Mouse (Mus musculus) CH12.LX (cell line): ENCODE data around the gene Rab44. TPM values are rescaled to one million over a fixed set of nuclear protein-coding genes. Genes with fewer than 3 reads are reported as not detected.

Experiments used
- DNase-seq: peaks from one replicate; pipeline ENCODE4 v3.0.0-alpha.2; 2013; ENCODE audit errors: extremely low read depth
- H3K27ac ChIP-seq: 2 replicates; pipeline ENCODE4 v1.5.1; 2012; ENCODE audit warnings: low read depth, mild to moderate bottlenecking, control low read depth, moderate library complexity; ENCODE audit not compliant: insufficient read depth
- H3K27me3 ChIP-seq: replicated peaks from 2 replicates; pipeline ENCODE3; 2012; ENCODE audit warnings: inconsistent platforms
- H3K36me3 ChIP-seq, 2 experiments: replicated peaks in 1 of 2; 2 replicates each; pipeline versions ENCODE3 to v1.6.1; 2012; ENCODE audit warnings: inconsistent platforms in 1 of 2, low read length in 1 of 2, mild to moderate bottlenecking in 1 of 2, mixed read lengths in 1 of 2, moderate library complexity in 1 of 2; ENCODE audit not compliant: control insufficient read depth in 1 of 2, insufficient read depth in 1 of 2
- H3K4me1 ChIP-seq, 2 experiments: 2 replicates each; pipeline ENCODE4 v1.6.1; 2012; ENCODE audit warnings: inconsistent platforms in 1 of 2, moderate library complexity in 1 of 2; ENCODE audit not compliant: insufficient read depth in 2 of 2, control insufficient read depth in 1 of 2
- H3K4me2 ChIP-seq: 2 replicates; pipeline ENCODE4 v1.6.1; 2012; ENCODE audit warnings: low read depth, mild to moderate bottlenecking, control low read depth; ENCODE audit not compliant: poor library complexity, insufficient read depth, severe bottlenecking
- H3K4me3 ChIP-seq, 3 experiments: fragments of 150-350 bp in 1 of 3; sonication (generic) in 1 of 3; replicated peaks in 1 of 3; 2 replicates each; pipeline versions ENCODE3 to v1.5.1; 2011 to 2012; ENCODE audit warnings: low read depth in 2 of 3, low read length in 2 of 3, mild to moderate bottlenecking in 2 of 3, moderate library complexity in 2 of 3, control low read depth in 1 of 3, improper control_type of control experiment in 1 of 3, inconsistent platforms in 1 of 3, mixed read lengths in 1 of 3; ENCODE audit not compliant: poor library complexity in 1 of 3
- H3K79me2 ChIP-seq: replicated peaks from 2 replicates; pipeline ENCODE4 v1.6.1; 2012; ENCODE audit warnings: mild to moderate bottlenecking, moderate library complexity; ENCODE audit not compliant: control insufficient read depth, poor library complexity, insufficient read depth, severe bottlenecking; ENCODE audit errors: extremely low read depth
- H3K9ac ChIP-seq: 2 replicates; pipeline ENCODE4 v1.6.1; 2012; ENCODE audit warnings: low read depth, mild to moderate bottlenecking, control low read depth, moderate library complexity; ENCODE audit not compliant: insufficient read depth
- H3K9me3 ChIP-seq: replicated peaks from 2 replicates; pipeline ENCODE3; 2012; ENCODE audit warnings: low read length, inconsistent platforms, mixed read lengths
- CHD2 ChIP-seq: IDR thresholded peaks from 2 replicates; pipeline ENCODE4 v1.6.1; 2011; ENCODE audit warnings: low read length, improper control_type of control experiment
- EP300 ChIP-seq: IDR thresholded peaks from 2 replicates; pipeline ENCODE4 v1.6.1; 2011; ENCODE audit warnings: low read length, improper control_type of control experiment
- GABPA ChIP-seq: IDR thresholded peaks from 2 replicates; pipeline ENCODE4 v1.6.1; 2012; ENCODE audit warnings: low read depth, low read length, improper control_type of control experiment, inconsistent platforms; ENCODE audit not compliant: insufficient replicate concordance
- HCFC1 ChIP-seq: IDR thresholded peaks from 2 replicates; pipeline ENCODE4 v1.6.1; 2012; ENCODE audit warnings: low read depth, mild to moderate bottlenecking, inconsistent platforms, low read length, improper control_type of control experiment
- IRF4 ChIP-seq: IDR thresholded peaks from 2 replicates; pipeline ENCODE4 v1.6.1; 2014; ENCODE audit warnings: low read depth, mild to moderate bottlenecking, inconsistent platforms, low read length, improper control_type of control experiment
- MAFK ChIP-seq: IDR thresholded peaks from 2 replicates; pipeline ENCODE4 v1.6.1; 2011; ENCODE audit warnings: low read length, improper control_type of control experiment; ENCODE audit not compliant: insufficient replicate concordance
- MAZ ChIP-seq: IDR thresholded peaks from 2 replicates; pipeline ENCODE4 v1.6.1; 2012; ENCODE audit warnings: low read depth, mild to moderate bottlenecking, inconsistent platforms, low read length, improper control_type of control experiment, moderate library complexity
- MXI1 ChIP-seq: IDR thresholded peaks from 2 replicates; pipeline ENCODE4 v1.6.1; 2011; ENCODE audit warnings: mild to moderate bottlenecking, low read depth, low read length, improper control_type of control experiment
- RCOR1 ChIP-seq: conservative IDR thresholded peaks from 2 replicates; pipeline ENCODE4 v1.6.1; 2012; ENCODE audit warnings: low read depth, mild to moderate bottlenecking, inconsistent platforms, low read length, improper control_type of control experiment
- SMC3 ChIP-seq: IDR thresholded peaks from 2 replicates; pipeline ENCODE4 v1.6.1; 2011; ENCODE audit warnings: low read depth, low read length, improper control_type of control experiment
- ZC3H11A ChIP-seq: IDR thresholded peaks from 2 replicates; pipeline ENCODE4 v1.6.1; 2012; ENCODE audit warnings: low read depth, mild to moderate bottlenecking, inconsistent platforms, low read length, improper control_type of control experiment
- ZMIZ1 ChIP-seq: IDR thresholded peaks from 2 replicates; pipeline ENCODE4 v1.6.1; 2012; ENCODE audit warnings: low read depth, mild to moderate bottlenecking, inconsistent platforms, low read length, improper control_type of control experiment
- dilution Hi-C: fragments of 300-500 bp; cut with MboI; formaldehyde crosslinking; loops from 2 replicates; pipeline ENCODE4 v1.14.3; 2020; ENCODE audit warnings: low sequenced_read_pairs; ENCODE audit not compliant: extremely low pct_unique_long_range_greater_than_20kb, extremely low pct_ligation_motif_present
- in situ Hi-C: fragments of 300-500 bp; cut with MboI; formaldehyde crosslinking; loops from 3 replicates; pipeline ENCODE4 v1.14.3; 2019; ENCODE audit warnings: low sequenced_read_pairs, low pct_ligation_motif_present, low pct_unique_long_range_greater_than_20kb, mixed read lengths
- polyA plus RNA-seq: library from polyadenylated mRNA; unstranded; fragments of >175 nt; gene quantifications from 2 replicates; pipeline ENCODE4 v1.2.1, GENCODE M21; 2012; ENCODE audit warnings: low read depth; ENCODE audit not compliant: insufficient read length
- total RNA-seq, 2 experiments: library from RNA; depleted of rRNA; stranded (reverse); fragments of 300-350 nt in 1 of 2; fragments of >200 nt in 1 of 2; gene quantifications; 2 replicates each; pipeline ENCODE4 v1.2.3; 2012 to 2014

Rab44 gene
- total and polyA plus RNA-seq, 3 experiments: 0.30 to 0.34 TPM; not detected in 1

DNA sequence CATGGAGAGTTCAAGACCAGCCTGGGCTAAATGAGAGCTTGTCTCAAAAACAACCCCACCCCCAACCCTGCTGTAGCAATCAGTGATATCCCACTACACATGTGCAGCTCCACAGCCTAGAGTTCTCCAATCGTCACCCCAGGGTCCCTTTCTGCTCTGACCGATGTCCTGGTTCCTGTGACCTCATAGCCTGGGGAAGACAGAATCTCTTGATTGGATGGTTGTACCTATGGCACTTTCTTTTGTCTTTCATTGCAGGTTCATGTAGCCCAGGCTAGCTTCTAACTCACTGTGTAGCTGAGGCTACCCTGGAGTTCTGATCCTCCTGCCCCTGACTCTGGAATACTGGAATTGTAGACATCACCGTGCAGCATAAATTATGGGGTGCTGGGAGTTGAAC is 12.6 kb downstream of the Rab44 start:
- no peaks in the 10 kb centered on the region for H3K79me2 ChIP-seq
- no peak overlapping the region for H3K4me3 ChIP-seq
- H3K4me2 ChIP-seq: no peak overlapping the region
- H3K36me3 ChIP-seq: no peaks in the 10 kb centered on the region
- dilution Hi-C loops (no loop called here), in situ Hi-C loops (loop anchor here (5.0 kb wide), 1 partner anchor 36 kb away; no protein-coding TSS in a partner anchor)
- DNase-seq: no peak
- H3K27me3 ChIP-seq: peaks cover 6% of the 10 kb centered on the region
- peaks cover 3% of the 10 kb centered on the region for H3K9me3 ChIP-seq
- H3K4me1 ChIP-seq: peaks cover 6 to 10% of the 10 kb centered on the region in 2 experiments; a peak in 3 of 4 replicates
- H3K9ac ChIP-seq: no peak overlapping the region
- no peak overlapping the region for H3K27ac ChIP-seq
- TF ChIP-seq MXI1 (no peak), ZC3H11A (no peak), RCOR1 (no peak), ZMIZ1 (no peak)

DNA sequence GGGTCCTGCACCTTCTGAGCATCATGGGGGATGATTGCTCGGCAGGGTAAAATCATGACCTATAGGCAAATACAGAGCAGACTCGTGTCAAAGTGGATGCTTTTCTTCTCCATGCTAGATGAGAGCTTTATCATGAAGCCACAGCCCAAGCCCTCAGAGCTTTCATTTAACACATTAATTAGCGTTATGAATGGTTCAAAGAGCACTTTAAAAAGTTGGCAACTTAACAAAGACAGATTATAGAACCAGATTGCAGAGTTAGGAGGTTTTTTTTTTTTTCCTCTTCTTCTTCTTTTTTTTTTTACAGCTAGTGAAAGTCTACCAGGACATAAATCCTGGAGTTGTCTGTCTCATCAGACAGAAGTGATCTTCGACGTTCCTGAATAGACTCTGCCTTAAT is 15.4 kb downstream of the Rab44 start:
- Histone ChIP-seq H3K9ac (no peak overlapping the region), H3K4me2 (no peak overlapping the region), H3K27me3 (peaks cover 13% of the 10 kb centered on the region), H3K4me1 (peaks cover 9 to 26% of the 10 kb centered on the region in 2 experiments), H3K9me3 (peaks cover 3% of the 10 kb centered on the region), H3K36me3 (no peaks in the 10 kb centered on the region), H3K79me2 (no peaks in the 10 kb centered on the region), H3K27ac (no peak overlapping the region), H3K4me3 (no peak overlapping the region)
- in situ Hi-C loops: loop anchor here (5.0 kb wide), 1 partner anchor 33 kb away; no protein-coding TSS in a partner anchor
- no peak for DNase-seq
- dilution Hi-C loops: no loop called here
- TF ChIP-seq SMC3 (no peak), CHD2 (no peak), MAZ (no peak), IRF4 (no peak)
- TF ChIP-seq, all 38 proteins: peak for 0

DNA sequence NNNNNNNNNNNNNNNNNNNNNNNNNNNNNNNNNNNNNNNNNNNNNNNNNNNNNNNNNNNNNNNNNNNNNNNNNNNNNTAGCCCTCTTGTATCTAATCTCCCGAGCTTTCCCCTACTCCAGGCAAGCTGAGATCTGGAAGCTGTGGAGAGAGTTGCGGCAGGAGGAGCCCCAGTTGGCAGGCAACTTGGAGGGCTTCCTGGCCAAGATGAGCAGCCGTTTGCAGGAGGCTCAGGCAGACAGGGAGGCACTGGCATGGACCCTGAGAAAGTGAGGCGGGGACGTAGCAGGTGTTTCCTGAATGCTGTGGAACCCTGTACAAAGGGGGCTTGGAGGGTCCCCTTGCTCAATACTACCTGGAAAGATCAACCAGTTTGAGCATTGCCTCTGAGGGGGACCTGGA is 21.1 kb downstream of the Rab44 start:
- Histone ChIP-seq H3K4me3 (no peak overlapping the region), H3K4me2 (no peak overlapping the region), H3K79me2 (no peaks in the 10 kb centered on the region), H3K9ac (no peak overlapping the region), H3K27me3 (peaks cover 10% of the 10 kb centered on the region), H3K36me3 (no peaks in the 10 kb centered on the region), H3K4me1 (peaks cover 15 to 41% of the 10 kb centered on the region in 2 experiments), H3K9me3 (no peaks in the 10 kb centered on the region), H3K27ac (no peak overlapping the region)
- no peak for TF ChIP-seq HCFC1
- no peak for TF ChIP-seq MAZ
- no peak for TF ChIP-seq MAFK
- no peak for TF ChIP-seq GABPA
- no peak for TF ChIP-seq EP300
- no peak for TF ChIP-seq MXI1
- in situ Hi-C loops (no loop called here), dilution Hi-C loops (no loop called here)
- DNase-seq: no peak
